Mouse (Mus musculus) heart, adult 2 months (tissue): Measurements from ENCODE around the gene Snx1. TPM values are rescaled to one million over a fixed set of nuclear protein-coding genes. Genes with fewer than 3 reads are reported as not detected.
A peak's percentile ranks its signal among the peaks of the same experiment; 100 is the strongest.

ENCODE experiments used
- DNase-seq, 2 experiments: peaks; one replicate each; pipeline ENCODE4 v3.0.0; 2021
- H3K27ac ChIP-seq: fragments of 200-600 bp; 2 replicates; pipeline ENCODE4 v1.8.1; 2022
- H3K27me3 ChIP-seq: fragments of 200-500 bp; 2 replicates; pipeline ENCODE4 v1.6.1; 2012; ENCODE audit warnings: mild to moderate bottlenecking, low read length, inconsistent platforms, mixed read lengths; ENCODE audit not compliant: control insufficient read depth, insufficient read depth
- H3K36me3 ChIP-seq: fragments of 200-500 bp; 2 replicates; pipeline ENCODE4 v1.6.1; 2012; ENCODE audit warnings: low read length, inconsistent platforms; ENCODE audit not compliant: control insufficient read depth, insufficient read depth
- H3K4me1 ChIP-seq: fragments of 200-500 bp; 2 replicates; pipeline ENCODE4 v1.6.1; 2011; ENCODE audit warnings: low read length; ENCODE audit not compliant: control insufficient read depth, insufficient read depth
- H3K4me3 ChIP-seq: fragments of 200-600 bp; 2 replicates; pipeline ENCODE4 v1.8.1; 2022
- H3K79me2 ChIP-seq: fragments of 200-500 bp; replicated peaks from 2 replicates; pipeline ENCODE4 v1.6.1; 2012; ENCODE audit warnings: mild to moderate bottlenecking, inconsistent platforms, low read length, moderate library complexity, mixed read lengths; ENCODE audit not compliant: control insufficient read depth, insufficient read depth
- H3K9ac ChIP-seq: fragments of 200-500 bp; 2 replicates; pipeline ENCODE4 v1.6.1; 2012; ENCODE audit warnings: low read depth, mild to moderate bottlenecking, control low read depth, inconsistent platforms, low read length, mixed read lengths
- CTCF ChIP-seq: fragments of 200-600 bp; IDR thresholded peaks from 2 replicates; pipeline ENCODE4 v1.8.1; 2022; ENCODE audit warnings: antibody characterized with exemption, mild to moderate bottlenecking, moderate library complexity
- EP300 ChIP-seq: fragments of 200-500 bp; IDR thresholded peaks from 2 replicates; pipeline ENCODE4 v1.6.1; 2011; ENCODE audit warnings: low read depth, low read length, control low read depth; ENCODE audit not compliant: insufficient read depth
- POLR2A ChIP-seq: fragments of 200-500 bp; IDR thresholded peaks from 2 replicates; pipeline ENCODE4 v1.6.1; 2011; ENCODE audit warnings: mild to moderate bottlenecking, low read depth, low read length, control low read depth; ENCODE audit not compliant: insufficient read depth
- WGBS: fragments of 180-500 bp; shearing (Covaris S2); methylation state at CpG from one replicate; pipeline ENCODE4 v1.1.7; 2018; 5-methylcytosine and 5-hydroxymethylcytosine counted together
- intact Hi-C: fragments of 180-260 bp; cut with DNase I; formaldehyde crosslinking; loops from one replicate; pipeline ENCODE4 v1.15.1; 2025
- polyA plus RNA-seq: library from polyadenylated mRNA; depleted of rRNA; stranded (reverse); fragments of >200 nt; gene quantifications from 2 replicates; pipeline ENCODE4 v1.2.3, GENCODE M21; 2012
- total RNA-seq, 2 experiments: library from RNA; stranded (reverse); gene quantifications; 2 replicates each; pipeline ENCODE4 v1.2.3; 2021

The Snx1 gene
- total and polyA plus RNA-seq, 3 experiments, result 19.2 to 27.6 (median 24.8) TPM

DNA sequence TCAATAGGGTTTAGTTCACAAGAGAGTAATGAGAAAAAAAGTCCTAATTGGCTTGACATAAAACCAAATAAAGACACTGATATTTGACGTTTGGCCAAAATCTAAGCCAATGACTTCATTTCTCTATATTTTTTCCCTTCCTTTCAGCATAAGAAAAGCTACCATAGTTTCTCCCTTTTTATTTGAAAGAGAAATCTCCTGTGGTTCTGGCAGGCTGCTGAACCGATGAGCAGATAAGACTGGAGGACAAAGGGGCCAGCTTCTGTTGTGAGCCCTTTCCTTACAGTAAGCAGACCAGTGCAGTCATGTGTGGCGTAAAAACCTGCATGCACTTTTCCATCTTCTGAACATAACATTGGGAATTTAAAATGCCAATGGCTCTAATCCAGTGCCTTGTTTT is 5.4 kb downstream of the Snx1 start:
- no peak for DNase-seq
- Histone ChIP-seq H3K27me3 (no peaks in the 10 kb centered on the region), H3K9ac (no peak overlapping the region), H3K79me2 (peaks cover 7% of the 10 kb centered on the region), H3K4me1 (peaks cover 4% of the 10 kb centered on the region), H3K36me3 (peaks cover 3% of the 10 kb centered on the region), H3K27ac (no peak overlapping the region), H3K4me3 (no peak overlapping the region)
- intact Hi-C loops, result no loop called here
- TF ChIP-seq EP300 (no peak), CTCF (no peak), POLR2A (no peak)
- 54% methylated on average over 3 of the region's 3 CpGs for WGBS

DNA sequence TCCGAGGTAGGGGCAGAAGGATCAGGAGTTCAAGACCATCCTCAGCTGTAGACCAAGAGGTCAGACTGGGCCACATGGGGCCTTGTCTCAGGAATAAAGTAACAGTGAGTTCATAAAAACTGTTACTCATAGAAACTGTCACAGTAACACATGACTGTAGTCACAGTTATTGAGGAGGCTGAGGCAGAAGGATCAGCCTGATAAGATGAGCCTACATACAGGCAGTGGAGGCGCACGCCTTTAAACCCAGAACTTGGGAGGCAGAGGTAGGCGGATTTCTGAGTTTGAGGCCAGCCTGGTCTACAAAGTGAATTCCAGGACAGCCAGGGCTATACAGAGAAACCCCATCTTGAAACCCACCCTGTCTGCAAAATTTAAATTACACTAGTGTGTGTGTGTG is 6.3 kb downstream of the Snx1 start:
- Histone ChIP-seq H3K36me3 (no peaks in the 10 kb centered on the region; the same call in none of the 2 replicates), H3K27me3 (no peaks in the 10 kb centered on the region), H3K9ac (no peak overlapping the region), H3K79me2 (peaks cover 7% of the 10 kb centered on the region), H3K4me3 (no peak overlapping the region), H3K4me1 (peaks cover 2% of the 10 kb centered on the region), H3K27ac (no peak overlapping the region)
- 95% methylated on average over 4 of the region's 4 CpGs for WGBS
- DNase-seq, result no peak
- intact Hi-C loops, result no loop called here
- TF ChIP-seq POLR2A, result no peak
- no peak for TF ChIP-seq CTCF
- TF ChIP-seq EP300, result no peak

- intact Hi-C loops, result no loop called here
- whole genome bisulfite sequencing, result 67% methylated on average over 2 of the region's 2 CpGs
- H3K36me3 ChIP-seq, result no peaks in the 10 kb centered on the region; the same call in none of the 2 replicates
- no peak overlapping the region for H3K27ac ChIP-seq
- H3K4me3 ChIP-seq, result no peak overlapping the region
- H3K9ac ChIP-seq, result no peak overlapping the region
- H3K79me2 ChIP-seq, result peaks cover 7% of the 10 kb centered on the region
- H3K4me1 ChIP-seq, result peaks cover 2% of the 10 kb centered on the region
- no peaks in the 10 kb centered on the region for H3K27me3 ChIP-seq
- no peak for DNase-seq
- TF ChIP-seq CTCF (no peak), POLR2A (no peak), EP300 (no peak)
These were observed 6.9 kb downstream of the Snx1 start for GRCm38 (mm10) chr9:66119498-66119897.

GRCm38 (mm10) chr9:66116890-66117289 is 9.5 kb downstream of the Snx1 start:
- Histone ChIP-seq H3K27ac (no peak overlapping the region), H3K79me2 (peaks cover 7% of the 10 kb centered on the region), H3K27me3 (no peaks in the 10 kb centered on the region), H3K4me3 (no peak overlapping the region), H3K36me3 (no peaks in the 10 kb centered on the region; the same call in 1 of the 2 replicates), H3K4me1 (peaks cover 2% of the 10 kb centered on the region; the same call in 1 of the 2 replicates), H3K9ac (no peak overlapping the region)
- 57% methylated on average over 8 of the region's 8 CpGs for WGBS
- TF ChIP-seq POLR2A (no peak), CTCF (no peak), EP300 (no peak)
- DNase-seq, result peak in 1 of 2 experiments; percentile 40
- intact Hi-C loops, result no loop called here

GRCm38 (mm10) chr9:66114341-66114740 is 12.0 kb downstream of the Snx1 start:
- Histone ChIP-seq H3K79me2 (peaks cover 6% of the 10 kb centered on the region), H3K27me3 (no peaks in the 10 kb centered on the region), H3K4me1 (peaks cover 2% of the 10 kb centered on the region; the same call in 1 of the 2 replicates), H3K9ac (no peak overlapping the region), H3K36me3 (no peaks in the 10 kb centered on the region; the same call in 1 of the 2 replicates), H3K4me3 (no peak overlapping the region), H3K27ac (no peak overlapping the region)
- no peak for TF ChIP-seq EP300
- TF ChIP-seq POLR2A, result no peak
- TF ChIP-seq CTCF, result no peak
- WGBS, result 71% methylated on average over 3 of the region's 3 CpGs
- intact Hi-C loops, result no loop called here
- peak in 1 of 2 experiments; percentile 21 for DNase-seq

DNA sequence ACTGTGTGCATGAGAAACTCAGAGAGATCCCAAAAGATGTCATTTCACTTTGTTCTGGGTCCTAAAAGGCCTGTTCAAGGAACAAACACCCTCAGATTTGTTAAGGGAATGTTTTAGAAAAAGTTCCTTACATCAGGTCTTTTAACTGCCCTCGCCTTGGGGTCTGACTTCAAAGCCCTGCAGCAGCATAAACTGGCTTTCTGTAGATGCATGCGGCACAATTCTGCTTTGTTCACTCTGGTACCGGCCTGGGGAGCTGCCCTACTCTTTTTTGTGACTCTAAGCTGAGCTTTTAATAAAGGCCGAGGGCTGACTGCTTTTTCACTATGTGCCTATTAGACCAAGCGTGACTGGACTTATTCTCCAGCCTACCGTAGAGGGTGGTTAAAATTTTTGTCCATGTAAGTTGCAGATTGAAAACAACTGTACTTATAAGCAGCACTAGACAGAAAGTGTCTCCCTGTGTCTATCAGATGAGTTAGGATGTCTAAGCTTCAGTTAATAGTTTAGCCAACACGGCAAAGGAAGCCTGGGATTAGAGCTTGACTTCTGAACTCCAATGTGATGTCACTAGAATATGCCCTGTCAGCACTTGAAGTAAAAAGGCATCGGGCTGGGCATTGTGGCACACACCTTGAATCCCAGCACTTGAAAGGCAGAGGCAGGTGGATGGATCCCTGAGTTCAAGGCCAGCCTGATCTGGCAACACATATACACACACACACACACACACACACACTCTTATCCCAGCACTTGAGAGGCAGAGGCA is 15.6 kb downstream of the Snx1 start:
- intact Hi-C loops, result no loop called here

More for the DNA sequence above, 15.6 kb downstream of the Snx1 start:
- Histone ChIP-seq H3K27ac (no peak overlapping the region), H3K4me3 (no peak overlapping the region), H3K4me1 (no peaks in the 10 kb centered on the region; the same call in 1 of the 2 replicates), H3K9ac (no peak overlapping the region), H3K79me2 (no peaks in the 10 kb centered on the region), H3K27me3 (no peaks in the 10 kb centered on the region), H3K36me3 (peaks cover 3% of the 10 kb centered on the region; the same call in 1 of the 2 replicates)
- DNase-seq, result no peak
- 80% methylated on average over 8 of the region's 8 CpGs for WGBS
- TF ChIP-seq CTCF, result no peak
- TF ChIP-seq EP300, result no peak
- no peak for TF ChIP-seq POLR2A
